Mouse (Mus musculus): ENCODE measurements around the gene Fcrl6. TPM values are rescaled to one million over a fixed set of nuclear protein-coding genes. Genes with fewer than 3 reads are reported as not detected.

Fcrl6 gene
- polyA plus RNA-seq, 1 experiment = 0.12 TPM

DNA sequence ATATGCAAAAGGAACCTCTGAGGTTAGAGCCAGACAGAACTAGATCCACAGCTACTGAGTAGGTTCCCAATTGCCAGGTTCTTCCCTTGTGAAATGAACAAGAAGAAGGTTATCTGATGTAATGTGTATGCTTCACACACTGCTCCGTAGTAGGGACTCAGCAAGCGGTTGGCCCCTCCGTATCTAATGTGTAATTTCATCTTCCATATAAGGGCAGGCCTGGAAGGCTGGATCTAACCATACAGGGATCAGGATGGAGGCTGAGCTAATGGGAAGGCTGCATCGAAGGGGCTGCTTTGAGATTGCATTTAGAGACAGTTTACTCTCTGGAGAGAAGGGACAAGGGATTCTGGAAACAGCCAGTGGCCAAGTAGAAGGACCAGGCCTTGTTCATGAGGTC is 34.6 kb downstream of the Fcrl6 start:
- no peak for DNase-seq (ENCODE audit: low read depth)
- TF ChIP-seq CTCF (IDR thresholded peaks at IDR 0.05; ENCODE audit: borderline replicate concordance, extremely low read depth, insufficient read depth, insufficient read length) (no peak), POLR2A (IDR thresholded peaks at IDR 0.05; ENCODE audit: borderline replicate concordance, extremely low read depth, insufficient read depth, insufficient read length, poor library complexity, severe bottlenecking) (no peak)

DNA sequence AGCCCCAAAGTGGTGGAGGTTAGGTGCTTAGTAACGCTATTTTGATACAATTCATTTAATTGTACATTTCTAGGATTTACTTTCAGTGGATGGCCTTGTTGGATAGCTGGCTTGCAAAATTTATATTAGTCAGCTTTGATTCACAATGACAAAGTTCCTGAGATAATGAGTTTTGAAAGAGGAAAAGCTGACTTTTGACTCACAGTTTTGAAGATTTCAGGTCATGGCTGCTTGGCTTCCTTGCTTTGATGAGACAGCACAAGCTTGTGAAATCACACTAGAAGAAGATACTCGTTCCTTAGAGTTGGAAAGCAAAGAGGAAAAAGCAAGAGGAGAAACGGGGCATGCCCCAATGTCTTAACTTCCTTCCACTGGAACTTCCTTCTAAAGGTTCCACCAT is 36.2 kb downstream of the Fcrl6 start:
- TF ChIP-seq CTCF (IDR thresholded peaks at IDR 0.05; ENCODE audit: borderline replicate concordance, extremely low read depth, insufficient read depth, insufficient read length) = no peak
- TF ChIP-seq POLR2A (IDR thresholded peaks at IDR 0.05; ENCODE audit: borderline replicate concordance, extremely low read depth, insufficient read depth, insufficient read length, poor library complexity, severe bottlenecking) = no peak
- no peak for DNase-seq (ENCODE audit: low read depth)

DNA sequence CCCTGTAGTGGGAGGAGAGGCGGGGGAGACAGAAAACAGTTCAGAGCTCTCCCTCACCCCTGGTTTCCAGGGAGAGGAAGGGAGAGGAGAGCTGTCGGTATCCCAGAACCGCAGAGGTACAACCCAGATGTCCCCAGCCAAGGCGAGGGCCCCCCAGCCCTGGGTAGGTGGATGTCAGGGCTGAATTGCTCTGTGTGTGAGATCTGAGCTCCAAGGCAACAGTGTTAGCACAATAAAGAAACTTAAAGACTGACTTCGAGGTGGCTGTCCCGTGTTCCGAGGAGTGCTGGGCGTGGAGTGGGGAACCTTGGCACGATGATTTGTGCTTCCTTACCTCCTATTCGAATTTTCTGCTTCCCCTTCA is 38.9 kb downstream of the Fcrl6 start:
- DNase-seq (ENCODE audit: low read depth) = no peak
- TF ChIP-seq CTCF (IDR thresholded peaks at IDR 0.05; ENCODE audit: borderline replicate concordance, extremely low read depth, insufficient read depth, insufficient read length) (no peak), POLR2A (IDR thresholded peaks at IDR 0.05; ENCODE audit: borderline replicate concordance, extremely low read depth, insufficient read depth, insufficient read length, poor library complexity, severe bottlenecking) (no peak)

DNA sequence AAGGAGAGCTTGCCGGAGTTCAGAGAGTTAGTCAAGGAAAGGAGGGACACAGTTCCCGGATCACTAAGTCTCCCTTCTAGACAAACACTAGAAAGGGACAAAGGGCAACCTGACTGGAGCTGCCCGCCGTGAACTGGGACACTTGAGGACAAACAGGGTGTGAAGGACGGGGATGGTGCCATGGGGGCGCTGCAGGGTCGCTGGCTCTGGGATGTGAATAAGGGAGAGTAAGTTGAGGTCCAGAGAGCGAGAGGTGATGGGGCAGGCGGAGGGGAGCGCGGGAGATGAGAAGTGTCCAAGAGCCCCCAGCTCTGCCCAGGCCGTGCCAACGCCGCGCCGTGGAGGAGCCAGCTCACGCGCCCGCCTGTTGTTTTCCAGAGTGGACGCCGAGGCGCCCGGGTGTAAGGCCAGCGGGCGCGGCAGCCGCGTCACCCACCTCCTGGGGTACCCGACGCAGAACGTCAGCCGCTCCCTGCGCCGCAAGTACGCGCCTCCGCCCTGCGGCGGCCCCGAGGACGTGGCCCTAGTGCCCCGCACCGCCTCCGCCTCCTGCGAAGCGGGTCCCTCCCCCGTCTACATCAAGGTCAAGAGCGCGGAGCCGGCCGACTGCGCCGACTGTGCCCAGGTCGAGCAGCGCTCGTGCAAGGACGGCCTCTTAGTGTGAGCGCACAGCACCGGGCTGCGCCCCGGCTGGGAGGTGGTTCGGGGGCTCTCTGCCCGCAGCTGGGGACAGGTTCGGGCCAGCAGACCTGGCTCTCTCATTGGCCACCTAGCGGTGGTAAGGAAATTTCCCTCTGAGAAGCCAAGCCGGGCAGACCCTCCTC is 39.5 kb downstream of the Fcrl6 start:
- TF ChIP-seq POLR2A (IDR thresholded peaks at IDR 0.05; ENCODE audit: borderline replicate concordance, extremely low read depth, insufficient read depth, insufficient read length, poor library complexity, severe bottlenecking) (no peak), CTCF (IDR thresholded peaks at IDR 0.05; ENCODE audit: borderline replicate concordance, extremely low read depth, insufficient read depth, insufficient read length) (peak; percentile 84)
- peak; percentile 87 for DNase-seq (ENCODE audit: low read depth)

DNA sequence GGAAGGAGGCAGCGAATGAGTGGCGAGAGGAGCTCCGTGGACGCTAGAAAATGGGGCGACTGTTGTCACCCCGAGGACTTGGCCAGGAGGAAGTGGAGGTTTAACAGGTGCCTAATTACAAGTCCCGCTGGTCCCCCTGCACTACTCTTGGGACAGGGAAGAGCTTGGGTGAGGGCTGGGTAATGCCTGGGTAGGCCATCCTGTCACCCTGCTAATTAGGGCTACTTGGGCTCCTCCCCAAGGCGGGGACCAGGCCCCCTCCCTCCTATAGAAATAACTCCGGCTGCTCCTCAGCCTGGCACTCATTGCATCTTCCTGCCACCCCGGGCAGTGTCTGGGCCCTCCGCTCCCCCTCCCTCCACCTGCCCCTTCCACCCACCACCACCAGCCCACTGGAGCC is 46.7 kb downstream of the Fcrl6 start, which contains the start of gene Vsig8:
Vsig8 (plus strand) TSS at position 301 of the 400 bp plus-strand sequence.
- DNase-seq (ENCODE audit: low read depth) = no peak
- no peak for TF ChIP-seq POLR2A (IDR thresholded peaks at IDR 0.05; ENCODE audit: borderline replicate concordance, extremely low read depth, insufficient read depth, insufficient read length, poor library complexity, severe bottlenecking)
- TF ChIP-seq CTCF (IDR thresholded peaks at IDR 0.05; ENCODE audit: borderline replicate concordance, extremely low read depth, insufficient read depth, insufficient read length) = no peak

DNA sequence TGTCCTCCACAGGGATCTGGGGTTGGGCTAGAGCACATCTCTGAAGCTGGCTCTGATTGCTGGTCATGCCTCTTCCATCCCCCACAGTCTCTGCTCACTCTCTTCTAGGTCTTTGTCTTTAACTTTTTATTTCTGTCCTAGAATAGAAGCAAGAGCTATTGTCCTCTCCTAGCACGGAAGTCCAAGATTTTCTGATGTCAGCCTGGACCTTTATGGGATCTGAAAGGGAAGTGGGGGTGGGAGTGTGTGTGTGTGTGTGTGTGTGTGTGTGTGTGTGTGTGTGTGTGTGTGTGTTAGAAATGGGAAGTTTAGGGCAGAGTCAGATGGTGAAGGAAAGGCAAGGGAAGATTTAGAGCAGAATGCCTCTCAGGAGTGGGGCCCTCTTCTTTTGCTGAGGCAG is 49.7 kb downstream of the Fcrl6 start:
- TF ChIP-seq POLR2A (IDR thresholded peaks at IDR 0.05; ENCODE audit: borderline replicate concordance, extremely low read depth, insufficient read depth, insufficient read length, poor library complexity, severe bottlenecking) (no peak), CTCF (IDR thresholded peaks at IDR 0.05; ENCODE audit: borderline replicate concordance, extremely low read depth, insufficient read depth, insufficient read length) (no peak)

DNA sequence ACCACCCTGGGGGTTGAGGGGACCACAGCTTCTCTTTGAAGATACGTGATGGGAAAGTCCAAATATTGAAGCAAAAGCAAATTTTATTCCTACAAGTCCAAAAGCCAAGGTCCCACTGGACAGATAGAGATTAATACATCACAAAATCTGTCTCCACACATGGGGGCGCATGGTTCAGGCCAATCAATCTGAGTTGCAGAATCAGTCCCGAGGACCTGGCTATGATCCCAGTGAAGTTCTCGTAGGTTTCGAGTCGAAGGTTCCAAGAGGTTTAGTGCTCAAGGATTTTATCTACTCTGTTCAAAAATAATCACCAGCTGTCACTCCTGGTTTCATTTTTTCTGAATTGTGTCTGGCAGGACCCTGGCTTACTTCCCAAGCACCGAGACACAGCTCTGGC is 51.3 kb downstream of the Fcrl6 start:
- peak; percentile 28 for DNase-seq (ENCODE audit: low read depth)
- TF ChIP-seq POLR2A (IDR thresholded peaks at IDR 0.05; ENCODE audit: borderline replicate concordance, extremely low read depth, insufficient read depth, insufficient read length, poor library complexity, severe bottlenecking) (no peak), CTCF (IDR thresholded peaks at IDR 0.05; ENCODE audit: borderline replicate concordance, extremely low read depth, insufficient read depth, insufficient read length) (no peak)

More for the DNA sequence above, 49.7 kb downstream of the Fcrl6 start:
- DNase-seq (ENCODE audit: low read depth) = no peak

DNA sequence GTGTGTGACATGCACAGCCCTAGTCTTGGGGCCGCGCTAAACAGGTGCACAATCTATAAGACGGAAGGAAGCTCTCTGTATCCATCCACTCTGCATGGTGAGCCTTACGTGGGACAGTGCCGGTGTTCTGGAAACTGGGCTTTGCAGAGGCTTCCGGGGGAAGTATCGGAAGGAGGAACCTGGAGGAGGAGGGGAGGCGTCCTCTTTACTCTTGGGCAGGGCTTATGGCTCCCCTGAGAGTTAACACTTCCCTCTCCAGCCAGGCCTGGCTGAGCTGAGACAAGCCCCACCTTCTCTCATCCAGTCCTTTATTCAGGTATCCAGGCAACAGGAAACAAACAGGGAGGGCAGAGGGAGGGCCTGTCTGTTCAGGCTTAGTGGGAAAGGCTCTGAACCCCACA is 51.8 kb downstream of the Fcrl6 start:
- DNase-seq (ENCODE audit: low read depth) = peak; percentile 91
- TF ChIP-seq CTCF (IDR thresholded peaks at IDR 0.05; ENCODE audit: borderline replicate concordance, extremely low read depth, insufficient read depth, insufficient read length) (no peak), POLR2A (IDR thresholded peaks at IDR 0.05; ENCODE audit: borderline replicate concordance, extremely low read depth, insufficient read depth, insufficient read length, poor library complexity, severe bottlenecking) (no peak)

DNA sequence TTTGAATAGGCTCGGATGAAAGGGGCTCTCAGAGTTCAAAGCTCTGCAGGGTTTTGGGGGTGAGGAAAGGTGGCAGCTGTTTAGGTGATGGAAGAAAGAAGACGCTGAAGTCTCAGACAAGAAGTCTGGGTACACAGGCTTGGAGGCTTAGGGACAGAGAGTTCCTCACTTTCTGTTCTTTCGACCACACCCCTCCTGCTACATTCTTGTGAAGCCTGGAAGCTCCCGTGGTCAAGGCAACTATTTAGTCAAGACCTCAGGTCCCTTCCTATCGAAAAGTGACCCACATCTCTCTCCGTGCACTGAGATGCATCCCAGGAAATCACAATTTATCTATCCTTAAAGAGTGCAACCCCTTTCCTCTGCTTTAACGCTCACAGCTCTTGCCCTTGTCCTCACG is 52.6 kb downstream of the Fcrl6 start:
- DNase-seq (ENCODE audit: low read depth) = no peak
- TF ChIP-seq POLR2A (IDR thresholded peaks at IDR 0.05; ENCODE audit: borderline replicate concordance, extremely low read depth, insufficient read depth, insufficient read length, poor library complexity, severe bottlenecking) (no peak), CTCF (IDR thresholded peaks at IDR 0.05; ENCODE audit: borderline replicate concordance, extremely low read depth, insufficient read depth, insufficient read length) (no peak)

DNA sequence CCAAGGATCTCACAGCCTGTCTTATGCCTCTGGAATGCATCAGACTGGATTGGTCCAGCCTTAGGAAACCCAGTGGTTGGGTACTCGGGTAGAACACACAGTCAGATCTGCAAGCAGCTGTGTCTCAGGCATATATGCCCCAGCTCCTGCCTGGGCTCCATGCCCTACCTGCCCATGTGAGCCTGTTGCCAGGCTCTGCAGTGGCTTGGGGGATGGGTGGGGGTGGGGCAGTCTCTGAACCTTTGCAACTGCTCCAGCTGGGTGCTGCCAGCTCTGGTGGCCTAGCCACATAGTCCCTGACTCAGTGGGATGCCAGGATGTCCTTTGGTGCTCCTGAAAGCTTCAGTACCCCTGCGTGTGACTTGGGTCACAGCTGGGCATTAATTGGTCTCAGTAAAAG is 53.0 kb downstream of the Fcrl6 start:
- DNase-seq (ENCODE audit: low read depth) = no peak
- TF ChIP-seq POLR2A (IDR thresholded peaks at IDR 0.05; ENCODE audit: borderline replicate concordance, extremely low read depth, insufficient read depth, insufficient read length, poor library complexity, severe bottlenecking) (no peak), CTCF (IDR thresholded peaks at IDR 0.05; ENCODE audit: borderline replicate concordance, extremely low read depth, insufficient read depth, insufficient read length) (no peak)

DNA sequence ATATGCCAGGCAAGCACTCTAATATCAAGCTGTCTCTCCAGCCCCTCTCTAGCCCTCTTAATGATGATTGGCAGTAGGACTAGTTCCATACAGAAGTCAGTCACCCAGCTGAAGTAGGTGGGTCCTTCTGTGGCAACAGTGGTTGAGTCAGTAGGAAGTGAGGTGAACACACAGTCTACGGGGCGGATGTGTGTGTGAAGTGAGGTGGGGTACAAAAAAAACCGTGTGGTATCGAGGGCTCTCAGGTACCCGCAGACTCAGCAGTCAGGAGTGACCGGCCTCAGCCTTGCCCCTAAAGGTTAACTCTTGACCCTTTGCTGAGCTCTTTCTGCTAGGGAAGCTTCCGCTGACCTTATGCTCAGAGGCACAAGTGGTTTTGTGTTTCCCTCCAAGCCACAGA is 53.9 kb downstream of the Fcrl6 start:
- no peak for DNase-seq (ENCODE audit: low read depth)

More for the DNA sequence above, 53.9 kb downstream of the Fcrl6 start:
- TF ChIP-seq POLR2A (IDR thresholded peaks at IDR 0.05; ENCODE audit: borderline replicate concordance, extremely low read depth, insufficient read depth, insufficient read length, poor library complexity, severe bottlenecking) = no peak
- no peak for TF ChIP-seq CTCF (IDR thresholded peaks at IDR 0.05; ENCODE audit: borderline replicate concordance, extremely low read depth, insufficient read depth, insufficient read length)

Other genes with a start within 250 kb of the Fcrl6 start
- 9.4 and 9.8 TPM in 2 replicates for gene Pigm, start 226.0 kb downstream of the Fcrl6 start, polyA plus RNA-seq (2012; rRNA removed)
- 0.16 and 0.18 TPM in 2 replicates for gene Slamf9, start 127.2 kb downstream of the Fcrl6 start, polyA plus RNA-seq (2012; rRNA removed)
- 129 and 161 TPM in 2 replicates for gene Igsf9, start 120.8 kb downstream of the Fcrl6 start, polyA plus RNA-seq (2012; rRNA removed)
- gene Tagln2, start 102.5 kb downstream of the Fcrl6 start, polyA plus RNA-seq (2012; rRNA removed) = 37.3 and 44.7 TPM in 2 replicates
- 1.8 and 2.8 TPM in 2 replicates for gene Cfap45, start 81.8 kb downstream of the Fcrl6 start, polyA plus RNA-seq (2012; rRNA removed)
- 0.19 and 0.21 TPM in 2 replicates for gene Vsig8, start 46.6 kb downstream of the Fcrl6 start, polyA plus RNA-seq (2012; rRNA removed)
- 0.06 and 0.08 TPM in 2 replicates for gene Slamf8, start 12.0 kb downstream of the Fcrl6 start, polyA plus RNA-seq (2012; rRNA removed)
- gene Dusp23, start 30.4 kb upstream of the Fcrl6 start, polyA plus RNA-seq (2012; rRNA removed) = 8.0 and 9.0 TPM in 2 replicates
- gene Crp, start 95.5 kb upstream of the Fcrl6 start, polyA plus RNA-seq (2012; rRNA removed) = 0.04 TPM in 2 replicates